Comparison of ENCODE assay signal across 25 mouse cellular contexts in genomic region chr4:133060702-133061101, GRCm38 (mm10). TPM values are rescaled to one million over a fixed set of nuclear protein-coding genes. Genes with fewer than 3 reads are reported as not detected.
A peak's percentile ranks its signal among the peaks of the same experiment; 100 is the strongest.
DNase-seq lines count a peak whose midpoint lies in the region; ATAC-seq and TF ChIP-seq lines count a peak whose summit lies in the region.
"Had no signal": no experiment of that assay in that cellular context is flagged by ENCODE, and none has a peak within 500 bp of the region (broad histone marks: within the 10 kb centered on the region; RNA-seq: fewer than 3 reads in every experiment).

No protein-coding gene starts in this region.

- 83% methylated on average over 11 of the region's 11 CpGs for WGBS in liver, embryonic 11.5 days
- WGBS in thymus, adult 2 months = 98% methylated on average over 11 of the region's 11 CpGs

- no peak overlapping the region for H3K4me2 ChIP-seq in liver, embryonic 11.5 days
- H3K4me2 ChIP-seq: forebrain, embryonic 13.5 days; heart, embryonic 12.5 days; heart, embryonic 15.5 days; hindbrain, embryonic 12.5 days; hindbrain, embryonic 15.5 days; intestine, embryonic 15.5 days had no signal

- TF ChIP-seq CTCF in thymus, adult 2 months (IDR thresholded peaks at IDR 0.05; ENCODE audit: borderline replicate concordance, control insufficient read depth, extremely low read depth, insufficient read depth, low read length, poor library complexity) = no peak

- H3K27me3 ChIP-seq in liver, embryonic 11.5 days (replicated peaks; ENCODE audit: control insufficient read depth, insufficient read depth, low read length) = no peaks in the 10 kb centered on the region
- no peaks in the 10 kb centered on the region for H3K27me3 ChIP-seq in thymus, adult 2 months (ENCODE audit: control insufficient read depth, insufficient read depth, low read length)
- H3K27me3 ChIP-seq: forebrain, embryonic 13.5 days; heart, embryonic 12.5 days; heart, embryonic 15.5 days; hindbrain, embryonic 12.5 days; hindbrain, embryonic 15.5 days; intestine, embryonic 15.5 days; Patski had no signal

- H3K27ac ChIP-seq in liver, embryonic 11.5 days (ENCODE audit: low read depth, low read length) = peak overlapping the region; percentile 16; the same call in 1 of the 2 replicates
- no peak overlapping the region for H3K27ac ChIP-seq in thymus, adult 2 months (ENCODE audit: control insufficient read depth, insufficient read depth, low read length)
- H3K27ac ChIP-seq: forebrain, embryonic 10.5 days; forebrain, embryonic 13.5 days; heart, embryonic 15.5 days; hindbrain, embryonic 12.5 days; hindbrain, embryonic 15.5 days; intestine, embryonic 15.5 days had no signal

- no peak for ATAC-seq in liver, embryonic 11.5 days (replicated peaks; ENCODE audit: low FRiP score)
- ATAC-seq: CD4-positive, CD25-positive, alpha-beta regulatory T cell, adult 4 months; forebrain, embryonic 13.5 days; forebrain, embryonic 16.5 days; intestine, embryonic 15.5 days; Patski had no signal

- peaks cover 48% of the 10 kb centered on the region for H3K36me3 ChIP-seq in liver, embryonic 11.5 days (ENCODE audit: control insufficient read depth, insufficient read depth, low read length)
- peaks cover 30% of the 10 kb centered on the region for H3K36me3 ChIP-seq in thymus, adult 2 months (ENCODE audit: control insufficient read depth, insufficient read depth, low read length)

- DNase-seq in heart, adult 11 months = peak; percentile 94
- DNase-seq in heart, postnatal 25 days (ENCODE audit: low spot score) = no peak
- no peak for DNase-seq in liver, embryonic 11.5 days (ENCODE audit: low spot score)
- DNase-seq in liver = no peak
- DNase-seq in NIH3T3 (ENCODE audit: low read depth) = peak; percentile 46
- no peak for DNase-seq in thymus, adult 2 months
- DNase-seq: adrenal gland, adult 8-10 months; adrenal gland, postnatal 36 days; cerebellum, adult 18-20 months; cerebellum, adult 9-10 months; cerebellum, postnatal 14 days; gastrocnemius, postnatal 14 days; heart, postnatal 10 days; heart, postnatal 4 days; kidney, adult 11 months had no signal

- intact Hi-C loops in heart, postnatal 25 days (cut with DNase I) = loop anchor here (5.0 kb wide), 1 partner anchor 137 kb away; no protein-coding TSS in a partner anchor

- H3K9ac ChIP-seq in liver, embryonic 11.5 days (ENCODE audit: low read depth, low read length) = no peak overlapping the region
- H3K9ac ChIP-seq: forebrain, embryonic 13.5 days; heart, embryonic 12.5 days; heart, embryonic 15.5 days; hindbrain, embryonic 12.5 days; hindbrain, embryonic 15.5 days; intestine, embryonic 15.5 days had no signal

- H3K9me3 ChIP-seq in liver, embryonic 11.5 days (ENCODE audit: control insufficient read depth, low read length) = no peaks in the 10 kb centered on the region
- H3K9me3 ChIP-seq: forebrain, embryonic 10.5 days; forebrain, embryonic 13.5 days; heart, embryonic 12.5 days; heart, embryonic 15.5 days; hindbrain, embryonic 12.5 days; hindbrain, embryonic 15.5 days; intestine, embryonic 15.5 days had no signal

- TF ChIP-seq POLR2A in thymus, adult 2 months (IDR thresholded peaks at IDR 0.05; ENCODE audit: control insufficient read depth, extremely low read depth, insufficient read depth, low read length, poor library complexity) = no peak

- no peak overlapping the region for H3K4me3 ChIP-seq in liver, embryonic 11.5 days (ENCODE audit: low read depth, low read length)
- H3K4me3 ChIP-seq in thymus, adult 2 months (ENCODE audit: control insufficient read depth, insufficient read depth, low read length) = no peak overlapping the region
- H3K4me3 ChIP-seq: forebrain, embryonic 10.5 days; forebrain, embryonic 13.5 days; heart, embryonic 12.5 days; heart, embryonic 15.5 days; hindbrain, embryonic 12.5 days; hindbrain, embryonic 15.5 days; intestine, embryonic 15.5 days had no signal

- H3K4me1 ChIP-seq in liver, embryonic 11.5 days (replicated peaks; ENCODE audit: control insufficient read depth, insufficient read depth, low read length) = peaks cover 48% of the 10 kb centered on the region
- H3K4me1 ChIP-seq in thymus, adult 2 months (replicated peaks; ENCODE audit: control insufficient read depth, insufficient read depth, low read length) = peaks cover 32% of the 10 kb centered on the region

RNA-seq across cellular contexts. Expression of gene Ahdc1, which starts 49.6 kb away (rescaled TPM):
- total RNA-seq in heart, postnatal 25 days (2021) = 10 to 100 TPM; 43.2 to 50.4 TPM
- 5.1 and 6.1 TPM in 2 replicates for polyA plus RNA-seq in liver, embryonic 11.5 days (2014; fragmentation: Nextera tagmentation; extraction: Ambion mirVana)
- polyA plus RNA-seq in thymus, adult 2 months (2012; rRNA removed) = 59.8 and 78.9 TPM in 2 replicates

Comparison
In these comparisons a context has a peak if more than half of its experiments do, and no peak if none do; other contexts are left out.
1. DNase-seq: peak in heart, adult 11 months (single experiment) and NIH3T3 (single experiment); none in heart, postnatal 25 days (single experiment), liver, embryonic 11.5 days (single experiment), liver (single experiment) and thymus, adult 2 months (single experiment).